Mouse (Mus musculus) macrophage (primary cell): ENCODE results near the gene Fignl2. TPM values are rescaled to one million over a fixed set of nuclear protein-coding genes. Genes with fewer than 3 reads are reported as not detected.
A peak's percentile ranks its signal among the peaks of the same experiment; 100 is the strongest.
"Not testable (repeated sequence)": the region's sequence is repeated elsewhere in the genome, so short reads cannot be mapped to it uniquely, and the experiment has no call there.

Source experiments
- H3K27ac ChIP-seq: fragments of 350-480 bp; formaldehyde crosslinking; 2 replicates; pipeline ENCODE4 v1.9.0; 2021
- H3K36me3 ChIP-seq: fragments of 350-480 bp; formaldehyde crosslinking; 2 replicates; pipeline ENCODE4 v1.9.0; 2021; ENCODE audit errors: inconsistent target
- H3K4me3 ChIP-seq: fragments of 350-480 bp; formaldehyde crosslinking; 2 replicates; pipeline ENCODE4 v1.9.0; 2021; ENCODE audit errors: inconsistent target
- H3K79me2 ChIP-seq: fragments of 350-480 bp; formaldehyde crosslinking; 2 replicates; pipeline ENCODE4 v1.9.0; 2021; ENCODE audit errors: inconsistent target
- WGBS: methylation state at CpG from one replicate; pipeline ENCODE4 v1.1.7; 2026; ENCODE audit warnings: inconsistent platforms; ENCODE audit not compliant: missing documents; 5-methylcytosine and 5-hydroxymethylcytosine counted together
- polyA plus RNA-seq: library from polyadenylated mRNA; stranded (reverse); fragments of 250-400 nt; gene quantifications from 3 replicates; pipeline ENCODE4 v1.2.4, GENCODE M21; 2018; ENCODE audit warnings: inconsistent platforms
- total RNA-seq, 78 experiments: library from RNA; depleted of rRNA; stranded (reverse); fragments of 250-400 nt; gene quantifications; 1 replicate in 9 of 78; 2 replicates in 24 of 78; 3 replicates in 43 of 78; 4 replicates in 2 of 78; pipeline ENCODE4 v1.2.4; 2018; ENCODE audit warnings: inconsistent platforms in 56 of 78

The Fignl2 gene
- total RNA-seq (2018; cell fraction: chromatin; rRNA removed) = 10 to 100 TPM in 23 of 26 experiments, 1 to 10 TPM in 3; 7.6 to 24.1 (median 11.9) TPM
- 1 to 10 TPM; 1.2 to 5.2 (median 1.9) TPM for total RNA-seq (2018; cell fraction: cytosol; rRNA removed)
- total RNA-seq (2018; cell fraction: nucleus; rRNA removed) = 10 to 100 TPM in 5 of 26 experiments, 1 to 10 TPM in 21; 6.5 to 13.8 (median 8.6) TPM
- polyA plus RNA-seq = 0.98 to 1.4 TPM (median 1.1 TPM) in 3 replicates

GRCm38 (mm10) chr15:101077813-101078730 is at the start of gene Fignl2:
Fignl2 (minus strand) TSS chr15:101078567.
- WGBS = 3% methylated on average over 68 of the region's 96 CpGs
- peak within 1 kb of the TSS; percentile 30 for H3K4me3 ChIP-seq
- H3K79me2 ChIP-seq = no peaks in the 10 kb centered on the region
- no peak within 1 kb of the TSS for H3K27ac ChIP-seq
- no peaks in the 10 kb centered on the region for H3K36me3 ChIP-seq

DNA sequence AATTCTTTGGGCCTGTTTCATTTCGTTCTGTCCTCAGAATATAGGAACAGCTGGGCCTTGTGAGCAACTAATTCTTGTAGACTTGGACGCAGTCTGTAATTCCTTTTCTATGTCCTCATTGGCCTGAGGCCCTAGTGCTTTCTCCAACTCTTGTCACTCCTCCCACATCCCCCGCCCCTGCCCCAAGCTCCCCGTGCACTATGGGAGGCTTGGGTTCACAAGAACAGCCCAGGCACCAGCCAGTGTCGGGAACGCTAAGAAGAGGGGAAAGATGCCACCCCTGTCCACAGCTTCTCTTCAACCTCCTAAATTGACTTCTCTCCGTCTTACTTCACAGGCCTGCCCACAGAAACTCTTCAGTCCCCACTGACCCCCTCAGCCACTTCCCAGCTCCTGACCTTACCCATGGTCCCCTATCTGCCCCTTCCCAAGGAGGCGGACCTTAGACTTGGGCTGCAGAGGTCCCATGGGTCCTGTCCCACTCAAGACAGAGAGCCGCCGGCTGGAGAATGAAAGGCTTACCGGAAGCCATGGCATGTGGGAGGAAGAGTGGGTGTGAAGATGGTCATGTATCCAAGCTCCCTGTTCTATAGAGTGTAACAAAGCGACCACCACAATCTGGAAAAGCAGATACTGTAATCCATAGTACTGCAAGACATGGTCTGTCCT is 48.6 kb upstream of the Fignl2 start:
- WGBS = 94% methylated on average over 12 of the region's 12 CpGs
- no peaks in the 10 kb centered on the region for H3K36me3 ChIP-seq

DNA sequence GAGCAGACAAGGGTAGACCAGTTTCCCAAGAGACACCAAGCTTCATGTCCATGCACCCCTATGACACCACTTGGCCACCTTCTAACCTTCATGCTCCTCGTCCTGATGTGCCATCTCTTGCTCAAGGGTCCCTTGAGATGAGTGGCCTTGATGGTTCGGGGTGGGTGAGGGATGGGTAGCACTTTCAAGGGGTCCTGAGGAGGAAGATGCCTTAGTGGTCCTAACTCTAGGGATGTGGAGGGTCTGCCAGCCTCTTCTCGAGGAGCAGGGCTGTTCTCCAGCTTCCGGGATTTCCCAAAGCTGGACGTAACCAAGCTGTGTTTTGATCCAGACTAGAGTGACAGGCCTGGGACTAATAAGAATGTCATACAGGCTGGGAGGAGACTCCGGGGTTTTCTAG is 47.2 kb upstream of the Fignl2 start:
- H3K27ac ChIP-seq = no peak overlapping the region
- H3K79me2 ChIP-seq = no peaks in the 10 kb centered on the region
- WGBS = 91% methylated on average over 6 of the region's 6 CpGs
- H3K36me3 ChIP-seq = no peaks in the 10 kb centered on the region
- H3K4me3 ChIP-seq = no peak overlapping the region

More for the DNA sequence above, 48.6 kb upstream of the Fignl2 start:
- no peaks in the 10 kb centered on the region for H3K79me2 ChIP-seq
- H3K4me3 ChIP-seq = no peak overlapping the region
- H3K27ac ChIP-seq = no peak overlapping the region

DNA sequence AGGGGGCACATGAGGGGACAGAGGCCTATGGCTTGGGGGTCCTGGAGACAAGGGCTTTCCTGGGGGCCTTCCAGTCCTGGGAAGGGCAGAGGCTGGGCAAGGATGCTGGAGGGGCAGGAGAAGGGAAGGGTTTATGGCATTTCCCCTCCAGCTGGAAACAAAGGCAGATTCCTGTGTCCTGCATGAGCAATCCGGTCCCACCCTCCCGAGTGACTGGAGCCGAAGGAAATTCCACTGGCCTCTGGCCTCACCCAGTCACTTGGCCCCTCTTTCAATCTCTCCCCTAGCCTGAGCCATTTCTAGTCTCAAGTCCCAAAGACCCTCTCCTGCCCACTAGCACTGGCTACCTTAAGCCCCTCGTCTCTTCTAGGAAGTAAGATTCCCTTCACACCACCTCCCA is 44.8 kb upstream of the Fignl2 start:
- Histone ChIP-seq H3K27ac (no peak overlapping the region), H3K4me3 (no peak overlapping the region), H3K79me2 (no peaks in the 10 kb centered on the region), H3K36me3 (no peaks in the 10 kb centered on the region)
- 88% methylated on average over 4 of the region's 4 CpGs for WGBS

GRCm38 (mm10) chr15:101122290-101122589 is 43.9 kb upstream of the Fignl2 start:
- Histone ChIP-seq H3K36me3 (no peaks in the 10 kb centered on the region), H3K27ac (no peak overlapping the region), H3K79me2 (no peaks in the 10 kb centered on the region), H3K4me3 (no peak overlapping the region)
- 65% methylated on average over 2 of the region's 2 CpGs for WGBS

DNA sequence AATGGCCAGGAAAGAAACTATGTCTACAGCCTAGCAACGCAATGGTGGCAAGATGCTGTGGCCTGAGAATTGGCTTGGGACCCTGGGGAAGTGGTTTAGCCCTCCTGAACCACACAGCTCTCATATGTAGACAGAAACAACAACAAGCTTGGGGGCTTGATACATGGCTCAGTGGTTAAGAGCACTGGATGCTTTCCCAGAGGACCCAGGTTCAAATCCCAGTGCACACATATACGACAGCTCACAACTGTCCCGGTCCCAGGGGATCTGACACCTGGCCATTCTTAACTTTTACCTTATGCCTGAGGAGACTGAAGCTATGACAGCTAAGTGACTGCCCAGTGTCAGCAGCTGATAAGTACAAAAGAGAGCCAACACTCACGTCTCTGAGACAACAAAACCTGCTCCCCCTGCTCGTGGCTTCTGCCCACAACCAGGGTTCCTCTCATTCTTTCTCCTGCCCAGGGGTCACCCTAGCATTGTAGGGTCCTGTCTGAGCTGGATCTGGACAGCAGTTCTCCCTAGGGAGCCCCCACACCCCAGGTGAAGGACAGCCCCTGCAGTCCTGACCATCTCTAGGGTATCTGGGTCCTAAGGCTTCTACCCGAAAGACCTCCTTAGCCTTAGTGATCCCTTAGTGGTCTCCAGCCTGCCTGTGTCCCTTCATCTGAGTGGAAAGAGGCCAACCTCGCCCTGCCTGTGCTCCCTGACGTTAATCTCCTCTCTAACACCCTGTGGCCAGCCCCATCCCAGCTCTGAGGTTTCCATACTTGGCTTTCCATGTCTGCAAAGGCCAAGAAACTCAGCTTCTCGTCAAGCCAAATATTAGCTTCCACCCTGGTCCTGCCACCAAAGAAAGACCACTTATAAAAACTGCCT is 43.3 kb upstream of the Fignl2 start:
- Histone ChIP-seq H3K36me3 (no peaks in the 10 kb centered on the region), H3K79me2 (no peaks in the 10 kb centered on the region), H3K27ac (no peak overlapping the region), H3K4me3 (no peak overlapping the region)
- WGBS = 84% methylated on average over 9 of the region's 9 CpGs

GRCm38 (mm10) chr15:101118399-101119125 is 40.2 kb upstream of the Fignl2 start:
- Histone ChIP-seq H3K36me3 (no peaks in the 10 kb centered on the region), H3K27ac (no peak overlapping the region), H3K79me2 (no peaks in the 10 kb centered on the region), H3K4me3 (no peak overlapping the region)
- 78% methylated on average over 14 of the region's 14 CpGs for WGBS

- 83% methylated on average over 5 of the region's 5 CpGs for WGBS
- Histone ChIP-seq H3K79me2 (no peaks in the 10 kb centered on the region), H3K27ac (no peak within 1 kb of the TSS)
Measured at GRCm38 (mm10) chr15:101115511-101116110, 37.2 kb upstream of the Fignl2 start, which contains the start of gene Ankrd33. Ankrd33 (plus strand) TSS chr15:101115755.

GRCm38 (mm10) chr15:101113778-101114177 is 35.4 kb upstream of the Fignl2 start:
- not testable (repeated sequence) for H3K79me2 ChIP-seq, H3K4me3 ChIP-seq, H3K36me3 ChIP-seq
- 82% methylated on average over 2 of the region's 2 CpGs for WGBS
- peak overlapping the region; percentile 73 for H3K27ac ChIP-seq

More at GRCm38 (mm10) chr15:101115511-101116110, 37.2 kb upstream of the Fignl2 start, which contains the start of gene Ankrd33:
- no peak within 1 kb of the TSS for H3K4me3 ChIP-seq
- H3K36me3 ChIP-seq = no peaks in the 10 kb centered on the region

GRCm38 (mm10) chr15:101113176-101113575 is 34.8 kb upstream of the Fignl2 start:
- Histone ChIP-seq H3K79me2 (no peaks in the 10 kb centered on the region), H3K27ac (peak overlapping the region; percentile 73), H3K4me3 (no peak overlapping the region), H3K36me3 (no peaks in the 10 kb centered on the region)
- 1% methylated on average over 8 of the region's 8 CpGs for WGBS

GRCm38 (mm10) chr15:101107906-101108671 is 29.7 kb upstream of the Fignl2 start:
- Histone ChIP-seq H3K4me3 (no peak overlapping the region), H3K79me2 (no peaks in the 10 kb centered on the region), H3K36me3 (no peaks in the 10 kb centered on the region), H3K27ac (no peak overlapping the region)
- WGBS = 95% methylated on average over 5 of the region's 5 CpGs

GRCm38 (mm10) chr15:101106011-101106410 is 27.6 kb upstream of the Fignl2 start:
- Histone ChIP-seq H3K27ac (no peak overlapping the region), H3K36me3 (no peaks in the 10 kb centered on the region), H3K79me2 (no peaks in the 10 kb centered on the region), H3K4me3 (no peak overlapping the region)
- WGBS = 84% methylated on average over 10 of the region's 10 CpGs
